Mouse (Mus musculus): Measurements from ENCODE around the gene Coa4.

The Coa4 gene

DNA sequence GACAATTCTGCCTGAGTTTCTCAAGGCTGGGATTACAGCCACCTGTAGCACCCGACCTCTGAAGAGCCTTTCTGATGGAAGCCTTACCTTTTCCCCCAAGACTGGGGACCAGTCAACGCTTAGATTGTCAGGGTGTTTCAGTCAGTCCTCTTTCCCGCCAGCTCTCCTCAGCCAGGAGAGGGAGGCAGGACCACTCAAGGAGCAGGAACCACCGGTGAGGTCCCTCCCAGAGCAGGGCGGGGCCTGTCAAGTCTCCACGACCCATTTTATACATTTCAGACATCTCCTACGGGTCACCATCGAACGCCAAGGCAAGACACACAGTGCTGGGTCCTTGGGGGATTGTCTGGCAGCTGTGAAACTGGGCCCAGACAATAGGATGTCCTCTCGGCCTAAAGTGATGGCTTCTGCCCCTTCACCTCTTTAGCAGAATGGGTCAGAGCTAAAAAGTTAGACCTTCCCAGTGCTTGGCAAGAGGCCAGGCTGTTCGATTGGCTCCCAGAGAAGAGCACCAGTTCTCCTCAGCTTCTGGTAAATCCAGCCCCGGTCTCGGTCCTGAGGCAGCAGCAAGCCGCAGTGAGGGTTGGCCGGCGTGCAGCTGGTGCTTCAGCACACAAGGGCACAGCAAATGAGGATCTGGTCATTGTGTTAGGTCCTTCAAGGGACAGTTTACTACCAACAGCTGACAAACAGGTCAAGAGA lies 36.4 kb upstream of the Coa4 start:
- ChIA-PET POLR2A (interaction anchor here in 3 of 4 experiments (0.7 to 47.4 kb wide), 16 partner anchors 2 to 363 kb away, joined by 3 to 704 read pairs (median 4); partner anchors contain the start of genes Ucp2 (in 2 of the 3), Coa4 (in 1 of the 3), Dnajb13 (in 1 of the 3) and Fam168a (in 1 of the 3)), CTCF (interaction anchor here in 1 of 4 experiments (1.8 kb wide), 1 partner anchor 20 kb away, joined by 5 read pairs; no protein-coding TSS in a partner anchor)

DNA sequence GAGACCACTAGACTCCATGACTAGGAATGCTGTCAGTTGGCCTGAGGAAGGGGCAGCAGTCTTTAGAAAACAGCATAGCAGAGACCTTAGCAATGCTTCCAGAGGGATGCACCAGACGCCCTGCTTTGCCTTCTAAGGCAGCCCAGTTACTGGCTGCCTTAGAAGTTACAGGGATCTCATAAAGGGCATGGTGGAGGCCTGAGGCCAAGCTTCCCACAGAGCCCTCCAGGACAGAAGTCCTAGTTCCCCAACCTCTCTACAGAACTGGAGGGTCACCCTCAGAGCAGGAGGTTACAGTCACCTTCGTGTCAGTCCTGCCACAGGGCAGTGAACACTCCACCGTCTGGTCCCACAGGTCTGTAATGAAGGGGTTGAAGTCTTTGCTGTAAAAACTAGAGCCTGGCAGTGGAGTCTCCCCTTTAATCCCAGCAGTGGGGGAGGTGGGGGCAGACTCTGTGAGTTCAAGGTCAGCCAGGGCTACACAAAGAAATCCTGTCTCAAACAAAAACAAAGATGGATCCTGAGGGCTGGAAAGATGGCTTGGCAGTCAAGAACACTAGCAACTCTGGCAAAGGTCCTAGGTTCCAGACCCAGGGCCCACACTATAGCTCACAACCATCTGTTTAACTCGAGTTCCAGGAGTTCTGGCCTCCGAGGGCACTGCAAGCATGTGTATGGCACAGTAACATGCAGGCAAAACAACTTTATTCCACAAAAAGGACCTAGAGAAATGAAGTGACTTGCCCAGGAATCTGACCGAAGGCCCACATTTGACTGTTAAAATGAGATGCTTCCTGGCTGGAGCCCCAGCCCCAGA lies 35.6 kb upstream of the Coa4 start:
- ChIA-PET CTCF (interaction anchor here in 2 of 4 experiments (1.8 to 5.7 kb wide), 3 partner anchors 19 kb away, joined by 5 to 29 read pairs (median 15); no protein-coding TSS in a partner anchor), POLR2A (interaction anchor here in 3 of 4 experiments (0.7 to 47.4 kb wide), 24 partner anchors 3 to 362 kb away, joined by 3 to 704 read pairs (median 5); partner anchors contain the start of genes Ucp2 (in 3 of the 3), Coa4 (in 2 of the 3), Ucp3 (in 2 of the 3) and Dnajb13 (in 1 of the 3))

DNA sequence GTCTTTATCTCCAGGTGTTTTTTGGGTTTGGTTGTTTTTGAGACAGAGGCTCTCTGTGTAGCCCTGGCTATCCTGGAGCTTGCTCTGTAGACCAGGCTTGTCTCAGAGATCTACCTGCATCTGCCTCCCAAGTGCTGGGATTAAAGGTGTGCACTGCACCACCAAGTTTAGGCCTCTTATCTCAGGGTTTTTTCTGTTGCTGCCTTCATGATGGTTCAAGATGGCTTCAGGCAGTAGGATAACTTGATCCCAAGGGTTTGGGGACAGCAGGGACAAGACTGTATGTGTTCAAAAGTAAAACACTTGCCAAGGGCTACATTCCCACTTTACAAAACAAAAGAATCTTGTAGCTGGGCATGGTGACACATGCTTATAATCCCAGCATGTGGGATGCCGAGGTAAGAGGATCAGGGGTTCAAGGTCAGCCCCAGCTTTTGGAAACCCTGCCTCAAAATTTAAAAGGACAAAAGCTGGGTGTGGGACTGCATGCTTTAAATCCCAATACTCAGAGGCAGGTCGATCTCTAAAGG lies 35.0 kb upstream of the Coa4 start:
- POLR2A ChIA-PET, result interaction anchor here (0.7 to 47.4 kb wide), 26 partner anchors 4 to 172 kb away, joined by 3 to 704 read pairs (median 4); partner anchors contain the start of genes Ucp2 (in 3 of the 4), Coa4 (in 2 of the 4), Dnajb13 (in 1 of the 4) and Ucp3 (in 1 of the 4)
- CTCF ChIA-PET, result interaction anchor here in 2 of 4 experiments (4.3 to 5.7 kb wide), 2 partner anchors 18 to 19 kb away, joined by 15 to 29 read pairs; no protein-coding TSS in a partner anchor

DNA sequence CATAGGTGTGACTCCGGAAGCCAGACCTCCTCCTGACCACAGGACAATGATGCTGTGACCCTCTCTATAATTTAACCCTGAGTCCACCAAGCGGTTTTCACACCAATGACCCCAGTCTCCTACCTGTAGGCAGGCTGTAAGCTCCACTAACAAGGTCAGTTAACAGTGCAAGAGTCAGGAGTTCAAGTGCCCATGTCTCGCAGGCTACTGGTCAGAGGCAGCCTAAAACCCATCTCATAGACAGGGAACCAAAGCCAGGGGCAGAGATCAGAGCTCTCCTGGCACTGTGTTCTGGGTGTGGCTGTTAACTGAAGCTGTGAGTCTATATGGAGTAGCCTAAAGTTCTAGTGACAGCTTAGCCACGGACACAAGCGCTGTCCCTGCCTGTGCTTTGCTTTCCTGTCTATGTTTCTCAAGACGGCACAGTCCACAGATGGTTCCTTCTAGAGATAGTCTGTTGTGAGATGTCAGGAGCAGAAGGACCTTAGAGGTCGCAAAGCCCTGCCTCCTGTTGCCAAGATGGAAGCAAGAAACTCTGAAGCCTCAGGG lies 34.4 kb upstream of the Coa4 start:
- ChIA-PET POLR2A (interaction anchor here (0.7 to 47.4 kb wide), 29 partner anchors 4 to 204 kb away, joined by 3 to 704 read pairs (median 4); partner anchors contain the start of genes Ucp2 (in 3 of the 4), Coa4 (in 2 of the 4), Dnajb13 (in 2 of the 4) and Fam168a (in 1 of the 4)), CTCF (interaction anchor here in 3 of 4 experiments (0.9 to 5.7 kb wide), 3 partner anchors 18 kb away, joined by 3 to 29 read pairs (median 15); no protein-coding TSS in a partner anchor)

DNA sequence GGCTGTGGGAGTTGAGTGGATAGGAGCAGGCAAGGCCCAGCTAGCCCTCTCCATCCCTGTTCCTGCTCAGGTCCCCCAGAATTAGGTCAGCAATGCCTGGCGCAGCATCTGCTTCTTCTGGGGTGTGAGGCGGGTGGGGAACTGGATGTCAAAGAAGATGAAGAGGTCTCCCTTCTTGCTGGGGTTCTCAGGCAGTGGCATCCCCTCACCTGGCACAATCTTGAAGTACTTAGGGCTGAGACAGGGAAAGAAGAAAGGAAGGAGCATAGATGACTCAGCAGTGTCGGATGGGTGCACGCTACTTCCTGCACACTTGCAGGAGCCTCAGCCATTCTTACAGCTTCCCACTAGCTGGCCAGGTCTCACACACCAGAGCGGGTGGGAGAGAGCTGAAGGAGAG lies 33.8 kb upstream of the Coa4 start:
- CTCF ChIA-PET, result interaction anchor here in 3 of 4 experiments (0.8 to 5.7 kb wide), 4 partner anchors 17 to 27 kb away, joined by 3 to 29 read pairs (median 9); no protein-coding TSS in a partner anchor
- POLR2A ChIA-PET, result interaction anchor here in 3 of 4 experiments (0.7 to 47.4 kb wide), 26 partner anchors 5 to 203 kb away, joined by 3 to 704 read pairs (median 4); partner anchors contain the start of genes Ucp2 (in 3 of the 3), Dnajb13 (in 2 of the 3), Coa4 (in 1 of the 3) and Fam168a (in 1 of the 3)

DNA sequence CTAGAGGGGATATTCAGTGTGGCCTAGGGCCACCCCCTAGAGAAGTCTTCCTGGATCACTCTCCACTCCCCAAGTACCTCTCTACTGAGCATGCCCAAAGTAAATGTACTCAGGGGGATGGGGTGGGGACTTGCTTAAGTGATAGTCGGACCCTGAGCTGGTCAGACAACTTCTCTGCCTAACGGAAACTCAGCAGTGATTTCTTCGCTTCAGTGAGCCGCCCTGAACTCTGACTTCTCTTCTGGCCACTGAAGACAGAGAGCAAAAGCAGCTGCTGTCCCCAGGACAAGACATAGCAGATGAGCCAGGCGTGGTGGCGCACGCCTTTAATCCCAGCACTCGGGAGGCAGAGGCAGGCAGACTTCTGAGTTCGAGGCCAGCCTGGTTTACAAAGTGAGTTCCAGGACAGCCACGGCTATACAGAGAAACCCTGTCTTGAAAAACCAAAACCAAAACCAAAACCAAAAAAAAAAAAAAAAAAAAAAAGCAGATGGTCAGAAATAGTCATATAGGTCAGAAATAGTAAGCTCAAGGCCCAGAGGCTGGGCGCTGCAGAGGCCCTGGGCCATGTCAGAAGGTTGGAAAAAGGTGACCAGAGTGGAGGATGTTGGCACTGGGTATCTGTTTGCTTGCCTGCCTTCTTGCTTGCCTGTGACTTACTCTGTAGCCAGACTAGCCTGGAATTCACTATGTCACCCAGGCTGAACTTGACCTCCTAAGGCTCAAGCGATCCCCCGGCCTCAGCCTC lies 32.0 kb upstream of the Coa4 start:
- ChIA-PET POLR2A (interaction anchor here (0.5 to 47.4 kb wide), 17 partner anchors 7 to 277 kb away, joined by 3 to 704 read pairs (median 3); partner anchors contain the start of genes Ucp2 (in 3 of the 4), Coa4 (in 1 of the 4) and Dnajb13 (in 1 of the 4)), CTCF (interaction anchor here (0.6 to 5.7 kb wide), 6 partner anchors 9 to 450 kb away, joined by 3 to 29 read pairs (median 11); partner anchors contain the start of gene Ucp2 (in 1 of the 4))

DNA sequence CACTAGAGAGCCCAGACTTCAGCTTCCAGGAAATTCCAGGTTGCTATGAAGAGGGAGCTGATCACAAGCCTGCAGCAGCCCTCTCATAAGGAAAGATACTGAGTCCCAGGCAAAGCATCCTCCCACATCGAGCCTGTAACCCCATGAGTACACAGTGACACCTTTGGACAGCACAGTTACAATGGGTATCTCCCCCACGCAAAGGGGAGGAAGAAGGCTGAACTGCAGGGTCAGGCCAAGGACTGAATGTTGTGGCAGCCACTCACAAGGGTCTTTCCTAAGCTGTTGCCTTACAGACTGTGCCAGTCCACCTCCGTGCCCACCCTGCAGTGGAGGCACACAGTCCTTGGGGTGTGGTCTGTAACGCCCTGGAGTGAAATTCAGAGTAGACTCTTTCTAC lies 30.4 kb upstream of the Coa4 start:
- ChIA-PET POLR2A (interaction anchor here in 3 of 4 experiments (0.6 to 47.4 kb wide), 11 partner anchors 8 to 284 kb away, joined by 3 to 704 read pairs (median 5); partner anchors contain the start of genes Ucp2 (in 3 of the 3), Coa4 (in 1 of the 3) and Dnajb13 (in 1 of the 3)), CTCF (interaction anchor here in 3 of 4 experiments (0.5 to 5.7 kb wide), 5 partner anchors 11 to 18 kb away, joined by 3 to 29 read pairs (median 4); no protein-coding TSS in a partner anchor)

DNA sequence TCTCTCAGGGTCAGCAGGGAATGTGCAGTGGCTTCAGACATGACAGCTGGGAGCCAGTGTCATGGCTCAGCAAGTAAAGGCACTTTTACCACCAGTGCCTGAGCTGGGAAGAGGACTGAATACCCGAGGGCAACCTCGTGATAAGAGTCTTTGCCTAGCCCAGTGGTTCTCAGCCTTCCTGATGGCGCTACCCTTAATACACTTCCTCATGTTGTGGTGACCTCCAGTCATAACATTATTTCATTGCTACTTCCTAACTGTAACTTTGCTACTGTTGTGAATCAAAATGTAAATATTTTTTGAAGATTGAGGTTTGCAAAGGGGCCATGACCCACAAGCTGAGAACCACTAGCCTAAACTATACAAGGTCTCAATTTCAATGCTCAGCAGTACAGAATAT lies 28.2 kb upstream of the Coa4 start:
- CTCF ChIA-PET, result no interaction called here
- POLR2A ChIA-PET, result interaction anchor here in 2 of 4 experiments (1.0 to 47.4 kb wide), 5 partner anchors 9 to 28 kb away, joined by 3 to 704 read pairs (median 140); partner anchors contain the start of genes Ucp2 (in 2 of the 2), Coa4 (in 1 of the 2) and Dnajb13 (in 1 of the 2)

DNA sequence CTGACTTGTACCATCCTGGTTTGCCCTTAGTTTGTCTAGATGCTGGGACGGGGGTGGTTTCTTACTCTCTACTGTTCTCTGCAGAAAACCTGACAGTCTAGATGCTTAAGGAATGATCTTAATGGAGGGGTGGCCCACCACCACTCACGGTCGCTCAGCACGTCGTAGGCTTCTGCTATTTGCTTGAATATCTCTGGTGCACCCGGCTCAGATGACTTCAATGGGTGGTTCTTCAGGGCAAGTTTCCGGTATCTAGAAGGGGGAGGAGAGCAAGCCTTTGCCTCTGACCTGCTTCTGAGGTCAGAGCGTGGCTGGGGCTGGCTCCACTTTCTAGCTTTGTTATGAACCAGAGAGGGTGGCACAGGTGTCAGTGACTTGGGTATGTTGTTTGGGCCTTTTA lies 25.3 kb upstream of the Coa4 start:
- ChIA-PET POLR2A (interaction anchor here (0.5 to 47.4 kb wide), 15 partner anchors 9 to 159 kb away, joined by 3 to 704 read pairs (median 4); partner anchors contain the start of gene Ucp2 (in 2 of the 4)), CTCF (interaction anchor here in 3 of 4 experiments (0.8 to 2.6 kb wide), 5 partner anchors 9 to 151 kb away, joined by 3 to 12 read pairs (median 3); no protein-coding TSS in a partner anchor)

DNA sequence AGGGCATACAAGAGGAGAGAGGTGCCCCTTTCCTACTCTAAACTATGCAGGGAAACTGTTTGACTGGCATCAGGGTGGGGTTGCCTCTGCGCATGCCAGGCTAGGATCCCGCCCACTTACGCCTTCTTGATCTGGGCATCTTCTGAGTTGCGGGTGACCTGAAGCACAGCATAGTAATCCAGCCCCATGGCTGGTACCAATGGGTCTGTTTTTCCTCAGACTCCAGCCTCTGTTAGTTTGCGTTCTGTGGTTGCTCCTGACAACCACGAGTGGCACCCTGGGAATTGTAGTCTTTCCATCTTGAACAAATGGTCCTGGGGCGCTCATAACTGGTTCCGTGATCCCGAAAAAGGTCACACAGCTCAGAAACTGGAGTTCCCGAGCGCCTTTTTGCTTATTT lies 22.3 kb upstream of the Coa4 start, which contains the start of gene Dnajb13:
Gene Dnajb13 (minus strand): TSS at position 388 of the 400 bp plus-strand sequence.
- CTCF ChIA-PET, result interaction anchor here in 1 of 4 experiments (0.6 kb wide), 1 partner anchor 378 kb away, joined by 3 read pairs; no protein-coding TSS in a partner anchor

DNA sequence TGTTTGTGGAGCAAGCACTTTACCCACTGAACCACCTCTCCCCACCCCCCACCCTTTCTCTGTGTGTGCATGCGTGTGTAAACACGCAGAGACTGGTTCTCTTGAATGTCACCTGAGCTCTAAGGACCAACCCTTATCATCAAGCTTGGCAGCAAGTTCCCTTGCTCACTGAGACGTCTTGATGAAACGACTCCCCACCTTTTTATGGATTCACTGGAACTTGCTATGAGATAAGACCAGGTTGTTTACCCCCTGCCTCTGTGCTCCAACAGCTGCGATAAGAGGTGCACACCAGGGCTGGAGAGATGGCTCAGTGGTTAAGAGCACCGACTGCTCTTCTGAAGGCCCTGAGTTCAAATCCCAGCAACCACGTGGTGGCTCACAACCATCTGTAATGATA lies 16.7 kb upstream of the Coa4 start:
- POLR2A ChIA-PET, result interaction anchor here (0.6 to 47.4 kb wide), 32 partner anchors 9 to 1904 kb away, joined by 3 to 704 read pairs (median 6); partner anchors contain the start of genes Ucp2 (in 3 of the 4), Fam168a (in 2 of the 4), Coa4 (in 1 of the 4) and Rab6a (in 1 of the 4)
- CTCF ChIA-PET, result interaction anchor here (0.6 to 2.0 kb wide), 58 partner anchors 9 to 1432 kb away, joined by 3 to 44 read pairs (median 6); partner anchors contain the start of genes Coa4 (in 3 of the 4), Plekhb1 (in 1 of the 4), Relt (in 1 of the 4) and Ucp2 (in 1 of the 4)

More for the DNA sequence above, 22.3 kb upstream of the Coa4 start, which contains the start of gene Dnajb13:
- POLR2A ChIA-PET, result interaction anchor here (0.6 to 47.4 kb wide), 7 partner anchors 12 to 147 kb away, joined by 3 to 704 read pairs (median 4); partner anchors contain the start of genes Plekhb1 (in 1 of the 4) and Ucp2 (in 1 of the 4)

DNA sequence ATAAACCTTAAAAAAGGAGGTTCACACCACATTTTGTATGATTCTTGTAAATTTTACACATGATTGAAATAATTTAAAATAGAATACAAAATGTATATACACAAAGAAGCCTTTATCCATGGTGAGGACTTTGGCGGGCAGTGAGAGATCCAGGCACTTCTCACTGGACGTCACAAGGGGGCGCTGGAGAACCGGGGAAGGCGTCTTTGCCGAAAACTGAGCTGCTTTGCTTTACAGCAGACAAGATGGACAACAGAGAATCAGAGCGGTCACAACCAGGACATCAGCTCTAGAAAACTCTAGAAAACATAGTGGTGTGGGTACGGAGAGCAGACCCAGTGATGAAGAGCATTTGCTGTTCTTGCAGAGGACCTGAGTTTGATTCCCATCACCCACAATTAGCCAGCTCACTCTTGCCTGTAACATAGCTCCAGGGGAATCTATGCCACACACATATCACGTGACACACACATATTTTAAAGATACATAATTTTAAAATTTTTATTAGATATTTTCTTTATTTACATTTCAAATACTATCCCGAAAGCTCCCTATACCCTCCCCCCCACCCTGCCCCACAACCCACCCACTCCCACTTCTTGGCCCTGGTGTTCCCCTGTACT lies 16.1 kb upstream of the Coa4 start:
- CTCF ChIA-PET, result interaction anchor here (0.5 to 2.0 kb wide), 94 partner anchors 9 to 1227 kb away, joined by 3 to 44 read pairs (median 4); partner anchors contain the start of genes Coa4 (in 3 of the 4), Relt (in 3 of the 4), Plekhb1 (in 1 of the 4) and Ucp2 (in 1 of the 4)

DNA sequence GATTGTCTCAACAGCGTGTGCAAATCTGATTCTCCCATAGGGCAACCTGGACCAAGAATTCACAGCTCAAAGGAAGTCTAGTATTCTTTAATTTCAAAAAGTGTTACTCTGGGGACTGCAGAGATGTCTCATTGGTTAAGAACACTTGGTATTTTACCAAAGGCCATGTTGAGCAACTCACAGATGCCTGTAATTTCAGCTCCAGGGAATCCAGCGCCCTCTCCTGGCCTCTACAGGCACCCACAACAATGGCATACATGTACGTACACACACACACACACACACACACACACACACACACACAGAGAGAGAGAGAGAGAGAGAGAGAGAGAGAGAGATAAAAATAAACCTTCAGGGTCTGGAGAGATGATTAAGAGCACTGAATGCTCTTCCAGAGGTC lies 14.6 kb upstream of the Coa4 start:
- CTCF ChIA-PET, result interaction anchor here in 2 of 4 experiments (0.6 to 1.4 kb wide), 10 partner anchors 11 to 273 kb away, joined by 3 to 9 read pairs (median 4); no protein-coding TSS in a partner anchor

More for the DNA sequence above, 16.1 kb upstream of the Coa4 start:
- POLR2A ChIA-PET, result interaction anchor here (0.6 to 47.4 kb wide), 38 partner anchors 8 to 342 kb away, joined by 3 to 704 read pairs (median 4); partner anchors contain the start of genes Ucp2 (in 3 of the 4), Fam168a (in 2 of the 4), Coa4 (in 1 of the 4) and Rab6a (in 1 of the 4)

DNA sequence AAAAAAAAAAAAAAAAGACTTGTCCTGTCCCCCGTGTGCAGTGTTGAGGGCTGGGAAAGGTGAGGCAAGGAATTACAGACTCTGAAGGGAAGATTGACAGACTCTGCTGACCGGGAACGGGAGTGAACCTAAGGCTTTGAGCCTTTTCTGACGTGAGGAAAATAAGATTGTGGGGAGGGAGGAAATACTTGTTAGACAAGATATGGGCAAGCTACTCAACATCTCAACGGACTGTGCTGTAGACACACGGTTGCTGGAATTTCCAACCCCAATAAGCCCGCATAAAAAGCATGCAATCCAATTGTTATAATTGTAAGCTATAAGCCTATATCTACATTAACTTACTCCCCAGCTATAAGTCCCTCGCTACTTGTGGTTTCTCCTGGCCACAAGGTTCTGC lies 12.2 kb upstream of the Coa4 start:
- CTCF ChIA-PET, result interaction anchor here (0.6 to 1.9 kb wide), 8 partner anchors 10 to 273 kb away, joined by 3 to 11 read pairs (median 6); no protein-coding TSS in a partner anchor
- POLR2A ChIA-PET, result interaction anchor here in 3 of 4 experiments (0.6 to 47.4 kb wide), 7 partner anchors 11 to 70 kb away, joined by 3 to 704 read pairs (median 5); partner anchors contain the start of genes Coa4 (in 1 of the 3) and Ucp2 (in 1 of the 3)

More for the DNA sequence above, 14.6 kb upstream of the Coa4 start:
- POLR2A ChIA-PET, result interaction anchor here in 3 of 4 experiments (0.6 to 47.4 kb wide), 7 partner anchors 10 to 27 kb away, joined by 3 to 704 read pairs (median 10); partner anchors contain the start of genes Coa4 (in 1 of the 3) and Ucp2 (in 1 of the 3)

All from embryonic stem cell, embryonic (primary cell).